Mouse (Mus musculus): ENCODE data around the gene Ube2d1.
A peak's percentile ranks its signal among the peaks of the same experiment; 100 is the strongest.

Ube2d1 gene

GRCm38 (mm10) chr10:71285126-71285580, at the start of gene Ube2d1:
Gene Ube2d1 (minus strand): TSS chr10:71285262.
- DNase-seq: peak; percentile 89 to 92

GRCm38 (mm10) chr10:71332859-71333258, 47.8 kb upstream of the Ube2d1 start:
- DNase-seq: no peak

GRCm38 (mm10) chr10:71332376-71332775, 47.3 kb upstream of the Ube2d1 start:
- DNase-seq: no peak

- DNase-seq: no peak
These were observed 46.8 kb upstream of the Ube2d1 start for GRCm38 (mm10) chr10:71331908-71332307.

- no peak for DNase-seq
These were observed 45.0 kb upstream of the Ube2d1 start for GRCm38 (mm10) chr10:71330070-71330469.

- no peak for DNase-seq
These were observed 44.2 kb upstream of the Ube2d1 start for GRCm38 (mm10) chr10:71329295-71329694.

GRCm38 (mm10) chr10:71328870-71329269, 43.8 kb upstream of the Ube2d1 start:
- no peak for DNase-seq

- DNase-seq: no peak
These were observed 43.3 kb upstream of the Ube2d1 start for GRCm38 (mm10) chr10:71328382-71328781.

GRCm38 (mm10) chr10:71327386-71327785, 42.3 kb upstream of the Ube2d1 start:
- DNase-seq: no peak

GRCm38 (mm10) chr10:71326789-71327188, 41.7 kb upstream of the Ube2d1 start:
- peak; percentile 80 to 83 for DNase-seq

GRCm38 (mm10) chr10:71326123-71326522, 41.1 kb upstream of the Ube2d1 start:
- DNase-seq: no peak

GRCm38 (mm10) chr10:71323669-71324068, 38.6 kb upstream of the Ube2d1 start:
- no peak for DNase-seq

- no peak for DNase-seq
These were observed 31.4 kb upstream of the Ube2d1 start for GRCm38 (mm10) chr10:71316497-71316896.

- no peak for DNase-seq
These were observed 31.0 kb upstream of the Ube2d1 start for GRCm38 (mm10) chr10:71316056-71316455.

GRCm38 (mm10) chr10:71314596-71314995, 29.5 kb upstream of the Ube2d1 start:
- DNase-seq: no peak

GRCm38 (mm10) chr10:71310288-71310687, 25.2 kb upstream of the Ube2d1 start:
- no peak for DNase-seq

GRCm38 (mm10) chr10:71308199-71308598, 23.1 kb upstream of the Ube2d1 start:
- DNase-seq: no peak

GRCm38 (mm10) chr10:71306759-71307158, 21.7 kb upstream of the Ube2d1 start:
- DNase-seq: no peak

GRCm38 (mm10) chr10:71306190-71306589, 21.1 kb upstream of the Ube2d1 start:
- DNase-seq: peak; percentile 35 to 46

GRCm38 (mm10) chr10:71302490-71302889, 17.4 kb upstream of the Ube2d1 start:
- DNase-seq: peak in 1 of 2 experiments; percentile 16

GRCm38 (mm10) chr10:71300161-71300560, 15.1 kb upstream of the Ube2d1 start:
- DNase-seq: no peak

- no peak for DNase-seq
These were observed 8.2 kb upstream of the Ube2d1 start for GRCm38 (mm10) chr10:71293245-71293644.

- peak in 1 of 2 experiments; percentile 28 for DNase-seq
These were observed 7.2 kb upstream of the Ube2d1 start for GRCm38 (mm10) chr10:71292254-71292653.

- DNase-seq: no peak
These were observed 6.7 kb upstream of the Ube2d1 start for GRCm38 (mm10) chr10:71291801-71292200.

GRCm38 (mm10) chr10:71291179-71291661, 6.2 kb upstream of the Ube2d1 start:
- peak; percentile 21 to 53 for DNase-seq

Data from kidney, postnatal 4 days (tissue).